Mouse (Mus musculus): Measurements from ENCODE around the gene Mpdu1.

GRCm38 (mm10) chr11:69686377-69686776 is 23.9 kb upstream of the Mpdu1 start:
- TF ChIP-seq E2F4 (IDR thresholded peaks at IDR 0.05; ENCODE audit: insufficient read depth) (no peak), POLR2A (IDR thresholded peaks at IDR 0.05; ENCODE audit: insufficient read length, low read depth) (no peak), USF1 (IDR thresholded peaks at IDR 0.05; ENCODE audit: low read depth) (no peak), TCF3 (IDR thresholded peaks at IDR 0.05; ENCODE audit: insufficient read length, low read depth) (no peak), POLR2AphosphoS2 (IDR thresholded peaks at IDR 0.05; ENCODE audit: insufficient read length, low read depth) (no peak), MYOG (IDR thresholded peaks at IDR 0.05; ENCODE audit: control insufficient read depth in 1 of 3, insufficient read depth in 1 of 3, insufficient read length in 2 of 3, low read depth in 2 of 3) (no peak), REST (IDR thresholded peaks at IDR 0.05; ENCODE audit: insufficient read depth, insufficient read length) (no peak), CEBPB (IDR thresholded peaks at IDR 0.05; ENCODE audit: insufficient read depth, poor library complexity, severe bottlenecking) (no peak)

Measured in myocyte (in vitro differentiated cells).